Mouse (Mus musculus): Measurements from ENCODE around the gene Pglyrp1.

Gene Pglyrp1

GRCm38 (mm10) chr7:18926041-18926790 is 55.1 kb downstream of the Pglyrp1 start:
- no peak for DNase-seq (ENCODE audit: low read depth)

GRCm38 (mm10) chr7:18926911-18927310 is 55.8 kb downstream of the Pglyrp1 start:
- no peak for DNase-seq (ENCODE audit: low read depth)

GRCm38 (mm10) chr7:18927759-18928158 is 56.6 kb downstream of the Pglyrp1 start:
- no peak for DNase-seq (ENCODE audit: low read depth)
